Mouse (Mus musculus) common myeloid progenitor, adult 5-6 weeks (primary cell): ENCODE data around the gene Gm11114. TPM values are rescaled to one million over a fixed set of nuclear protein-coding genes. Genes with fewer than 3 reads are reported as not detected.
A peak's percentile ranks its signal among the peaks of the same experiment; 100 is the strongest.

Experiments used
- ATAC-seq: replicated peaks from 2 replicates; pipeline ENCODE4 v1.8.0; 2016; ENCODE audit warnings: low read depth, mild to moderate bottlenecking, moderate TSS enrichment, inconsistent platforms; ENCODE audit not compliant: poor library complexity, severe bottlenecking
- total RNA-seq: library from RNA; stranded (forward); fragments of 200-1000, 187-1606 nt; gene quantifications from 2 replicates; pipeline ENCODE4 v1.2.3, GENCODE M21; 2017

Gene Gm11114
- total RNA-seq: not detected in 2 replicates

DNA sequence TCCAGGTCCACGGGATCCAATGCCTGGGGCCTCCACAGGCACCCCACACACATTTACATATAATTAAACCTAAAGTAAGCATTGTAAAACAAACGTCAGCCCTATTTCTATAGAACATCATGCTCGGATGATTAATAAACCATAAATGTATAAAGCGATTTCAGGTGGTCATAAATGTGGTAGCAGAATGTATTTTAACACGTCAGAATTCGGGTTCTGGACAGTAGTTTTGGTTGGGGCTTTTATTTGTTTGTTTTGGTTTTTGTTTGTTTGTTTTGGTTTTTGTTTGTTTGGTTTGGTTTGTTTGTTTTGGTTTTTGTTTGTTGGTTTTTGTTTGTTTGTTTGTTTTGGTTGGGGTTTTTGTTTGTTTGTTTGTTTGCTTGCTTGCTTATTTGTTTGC is at the start of gene Gm11114:
Gene Gm11114, plus strand, starts transcription at position 301 of the 400 bp plus-strand sequence.
- no peak for ATAC-seq

DNA sequence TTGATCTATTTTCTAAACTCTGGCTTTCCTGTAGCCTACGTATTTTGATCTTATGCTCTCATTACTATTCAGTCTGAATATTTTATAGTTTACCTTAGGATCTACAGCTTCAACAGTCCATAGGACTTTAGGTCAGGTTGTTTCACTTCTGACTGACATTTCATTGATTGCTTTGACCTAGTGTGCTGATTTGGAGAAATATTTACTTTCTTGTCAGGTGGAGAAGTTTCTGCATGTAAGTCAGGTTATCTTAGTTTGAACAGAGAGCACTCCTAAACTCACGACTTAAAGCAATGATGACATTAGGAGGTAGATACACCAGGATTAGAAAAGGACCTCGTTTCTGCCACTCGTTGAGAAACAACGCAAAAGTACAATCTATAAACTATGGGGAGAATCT is 45.7 kb upstream of the Gm11114 start:
- ATAC-seq: no peak

DNA sequence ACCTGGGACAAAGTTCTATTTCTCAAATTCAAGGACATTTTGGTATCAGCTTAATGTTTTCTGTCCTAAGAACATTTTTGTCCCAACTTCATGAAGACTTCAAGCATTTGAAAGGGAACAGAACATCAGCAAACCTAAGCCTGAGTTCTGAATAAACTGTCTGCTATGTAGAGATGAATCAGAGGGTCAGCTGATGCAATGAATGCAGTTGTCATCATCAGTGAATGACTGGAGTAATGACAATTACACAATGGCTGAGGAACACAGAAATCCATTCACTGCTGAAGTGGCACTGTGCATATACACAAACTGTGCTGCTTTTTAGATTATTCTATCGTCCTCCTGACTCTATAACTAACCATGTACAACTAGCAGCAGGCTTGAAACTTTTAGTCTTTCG is 38.5 kb upstream of the Gm11114 start:
- ATAC-seq: no peak

DNA sequence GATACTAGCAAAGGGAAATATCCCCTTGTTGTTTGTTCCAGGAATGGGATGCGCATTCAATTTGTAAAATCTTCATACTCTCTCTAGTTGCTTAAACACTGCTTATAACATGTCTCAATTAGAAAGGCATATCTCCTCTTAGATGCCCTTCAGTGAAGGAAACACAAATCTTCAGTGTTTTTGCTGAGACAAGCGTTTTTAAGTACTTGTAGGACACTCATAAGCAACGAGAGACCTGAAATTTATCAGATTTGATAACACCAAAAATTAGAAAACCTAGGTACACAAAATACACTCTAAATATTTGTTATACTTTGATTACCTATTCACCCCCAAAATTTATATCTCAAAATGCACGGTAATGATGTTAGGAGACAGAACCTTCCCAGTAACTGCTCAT is 9.7 kb upstream of the Gm11114 start:
- ATAC-seq: no peak

DNA sequence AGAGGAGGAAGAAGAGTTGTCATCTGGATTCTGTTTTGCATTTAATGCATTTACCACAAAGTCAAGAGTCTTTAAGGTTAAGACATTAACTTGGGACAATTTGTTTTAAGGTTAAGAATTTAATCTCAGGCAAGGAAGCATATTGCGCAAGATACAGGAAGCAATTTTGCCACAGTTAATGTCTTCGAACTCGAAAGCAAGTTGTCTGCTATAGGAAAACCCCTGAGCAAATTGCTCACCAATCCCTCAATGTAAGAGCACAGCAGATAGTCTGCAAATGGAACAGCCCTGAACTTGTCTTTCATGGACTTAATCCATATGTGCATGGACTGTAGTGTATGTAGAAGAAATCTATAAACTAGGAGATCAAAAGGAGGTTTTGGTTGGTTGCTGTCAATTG is 9.2 kb upstream of the Gm11114 start:
- peak; percentile 56 for ATAC-seq

DNA sequence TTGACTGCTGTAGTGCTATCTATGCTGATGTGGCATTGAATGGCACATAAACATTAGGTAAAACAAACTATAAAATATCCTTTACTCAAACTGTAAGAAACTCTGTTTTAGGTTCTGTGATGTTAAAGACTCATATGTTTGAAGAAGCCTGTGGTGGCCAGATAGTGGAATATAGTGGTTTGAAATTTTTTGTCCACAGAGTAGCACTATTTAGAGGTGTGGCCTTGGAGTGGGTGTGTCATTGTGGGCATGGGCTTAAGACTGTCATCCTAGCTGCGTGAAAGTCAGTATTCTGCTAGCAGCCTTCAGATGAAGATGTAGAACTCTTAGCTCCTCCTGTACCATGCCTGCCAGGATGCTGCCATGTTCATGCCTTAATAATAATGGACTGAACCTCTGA is 3.5 kb downstream of the Gm11114 start:
- ATAC-seq: peak; percentile 82

DNA sequence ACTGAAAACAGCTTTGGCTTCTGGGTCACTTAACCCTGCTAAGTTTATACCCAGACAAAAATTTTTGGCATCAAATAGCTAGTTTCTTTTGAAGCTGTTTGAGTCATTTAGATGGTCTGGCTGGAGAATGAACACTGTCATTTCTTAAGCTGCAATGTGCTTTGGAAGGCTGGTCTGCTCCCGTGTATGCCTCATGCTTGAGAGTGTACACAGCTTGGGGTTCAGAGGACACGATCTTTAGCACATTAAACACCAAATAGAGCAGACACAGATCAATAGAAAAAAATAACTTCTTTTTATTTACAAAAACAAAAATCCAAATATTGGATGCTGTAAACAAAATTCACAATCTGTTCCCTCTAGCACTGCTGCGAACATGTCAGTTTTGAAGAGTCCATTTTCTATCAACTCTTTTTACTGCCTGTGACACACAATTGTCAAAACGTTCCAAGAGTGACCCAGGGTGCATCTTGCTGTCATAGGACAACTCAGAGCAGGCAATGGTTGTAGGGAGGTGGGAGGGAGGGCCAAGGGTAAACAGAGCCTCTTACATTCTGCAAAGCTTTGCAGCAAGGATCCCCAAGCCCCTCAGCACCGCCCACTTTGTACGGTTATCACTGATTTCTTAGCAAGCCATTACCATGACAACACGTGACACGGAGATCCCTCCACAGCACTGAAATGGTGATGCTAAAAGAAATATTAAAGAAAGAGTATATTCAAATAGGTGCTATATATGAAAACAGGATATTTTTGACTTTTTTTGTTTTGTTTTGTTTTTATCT is 7.8 kb downstream of the Gm11114 start:
- ATAC-seq: no peak

DNA sequence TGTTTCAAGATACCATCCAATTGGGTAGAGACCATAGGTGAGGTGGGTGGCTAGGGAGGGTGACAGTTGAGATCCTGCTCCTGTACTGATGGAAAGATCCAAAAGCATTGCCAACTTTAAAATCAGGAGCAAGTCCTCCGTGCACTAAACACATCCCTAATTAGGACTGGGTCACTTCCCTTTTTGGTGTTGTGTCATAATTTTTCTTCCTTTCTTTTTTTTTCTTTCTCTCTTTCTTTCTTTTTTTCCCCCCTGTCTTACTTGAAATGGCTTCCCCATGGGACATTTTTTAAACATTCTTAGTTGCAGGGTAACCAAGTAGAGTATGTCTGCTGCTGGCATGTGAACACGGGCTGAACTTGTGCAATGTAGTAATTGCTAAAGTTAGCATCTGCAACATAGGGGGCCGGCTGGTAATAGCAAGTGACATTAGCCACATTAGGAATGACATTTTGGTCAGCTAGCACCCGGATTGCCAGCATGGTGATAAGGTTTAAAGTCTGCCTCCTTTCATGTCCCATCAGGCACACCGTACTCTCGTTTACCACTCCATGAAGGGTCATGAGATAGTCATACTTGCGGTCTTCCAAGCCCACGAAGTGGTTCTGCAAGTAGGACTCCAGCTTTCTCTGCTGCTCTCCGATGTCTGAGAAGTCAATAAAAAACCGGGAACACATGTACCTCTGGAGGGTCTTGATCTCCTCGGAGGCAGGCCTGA is 11.7 kb downstream of the Gm11114 start:
- ATAC-seq: no peak

DNA sequence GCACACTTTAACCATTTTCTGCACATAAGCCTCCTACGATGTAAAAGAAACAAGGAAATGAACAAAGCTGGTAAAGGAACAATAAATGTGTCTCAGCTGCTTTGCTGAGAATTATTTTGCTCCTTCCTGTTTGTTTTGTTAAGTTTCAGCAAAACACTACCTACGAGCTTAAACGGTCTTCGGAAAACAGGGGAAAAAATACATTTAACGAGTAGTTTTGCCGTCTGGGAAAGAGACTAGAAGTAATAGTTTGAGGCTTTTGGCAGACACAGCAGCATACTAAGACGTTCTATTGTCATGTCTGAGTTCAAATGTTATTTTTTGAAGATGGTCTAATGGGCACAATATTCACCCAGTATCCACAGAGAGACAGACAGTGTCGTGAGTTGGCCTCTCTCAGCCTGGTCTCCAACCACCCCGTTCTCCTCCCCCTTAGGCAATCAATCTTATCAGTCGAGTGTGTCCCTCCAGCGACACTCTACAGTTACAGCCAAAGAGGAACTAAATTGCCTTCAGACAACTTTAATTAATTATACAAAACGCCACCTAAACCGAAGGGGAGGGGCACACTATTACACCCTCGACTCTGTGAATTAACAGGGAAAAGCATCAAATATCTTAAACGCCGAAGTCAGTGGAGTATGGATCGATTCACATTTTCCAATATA is 12.8 kb downstream of the Gm11114 start:
- ATAC-seq: peak; percentile 37

DNA sequence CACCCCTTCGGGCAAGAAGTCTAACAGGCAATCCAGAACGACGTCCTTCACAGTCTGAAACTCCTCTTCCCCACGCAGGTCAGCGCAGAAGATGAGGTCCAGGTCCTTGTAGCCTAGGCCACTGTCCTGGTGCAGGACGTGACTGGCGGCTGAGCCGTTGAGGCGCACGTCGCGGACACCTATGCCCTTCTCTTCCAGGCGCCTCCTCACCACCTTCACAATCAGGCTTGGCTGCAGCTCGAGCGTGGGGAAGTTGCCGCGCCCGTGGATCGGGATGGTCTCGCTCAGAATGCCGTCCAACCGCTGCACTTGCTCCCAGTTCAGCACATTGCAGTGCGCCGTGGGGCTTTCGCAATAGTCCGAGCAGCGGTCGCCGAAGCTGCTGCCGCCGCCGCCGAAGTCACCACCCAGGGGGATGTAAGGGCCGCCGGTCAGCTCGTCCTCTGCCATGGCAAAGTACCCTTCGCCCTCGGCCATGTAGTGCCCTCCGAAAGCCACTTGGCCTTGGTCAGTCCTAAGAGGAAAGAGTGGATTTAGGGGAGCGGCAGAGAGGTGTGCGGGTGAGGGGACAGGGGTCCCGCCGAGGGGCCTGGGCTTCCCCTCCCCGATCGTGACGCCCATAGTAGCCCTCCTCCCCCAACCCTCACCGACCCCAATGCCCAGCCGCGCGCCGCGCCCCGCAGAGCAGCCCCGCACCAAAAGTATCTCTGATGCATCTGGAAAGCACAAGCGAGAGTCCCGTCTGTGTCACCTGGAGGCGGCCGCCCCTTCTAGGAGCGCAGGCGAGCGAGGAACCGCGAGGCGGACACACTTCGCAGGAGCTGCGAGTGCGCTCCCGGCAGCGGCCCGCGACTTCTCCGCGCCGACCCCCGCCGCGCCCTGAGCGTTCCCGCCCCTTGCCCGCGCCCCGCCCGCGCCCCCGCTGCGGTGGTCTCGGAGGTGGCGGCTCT is 14.0 kb downstream of the Gm11114 start:
- ATAC-seq: peak; percentile 14

DNA sequence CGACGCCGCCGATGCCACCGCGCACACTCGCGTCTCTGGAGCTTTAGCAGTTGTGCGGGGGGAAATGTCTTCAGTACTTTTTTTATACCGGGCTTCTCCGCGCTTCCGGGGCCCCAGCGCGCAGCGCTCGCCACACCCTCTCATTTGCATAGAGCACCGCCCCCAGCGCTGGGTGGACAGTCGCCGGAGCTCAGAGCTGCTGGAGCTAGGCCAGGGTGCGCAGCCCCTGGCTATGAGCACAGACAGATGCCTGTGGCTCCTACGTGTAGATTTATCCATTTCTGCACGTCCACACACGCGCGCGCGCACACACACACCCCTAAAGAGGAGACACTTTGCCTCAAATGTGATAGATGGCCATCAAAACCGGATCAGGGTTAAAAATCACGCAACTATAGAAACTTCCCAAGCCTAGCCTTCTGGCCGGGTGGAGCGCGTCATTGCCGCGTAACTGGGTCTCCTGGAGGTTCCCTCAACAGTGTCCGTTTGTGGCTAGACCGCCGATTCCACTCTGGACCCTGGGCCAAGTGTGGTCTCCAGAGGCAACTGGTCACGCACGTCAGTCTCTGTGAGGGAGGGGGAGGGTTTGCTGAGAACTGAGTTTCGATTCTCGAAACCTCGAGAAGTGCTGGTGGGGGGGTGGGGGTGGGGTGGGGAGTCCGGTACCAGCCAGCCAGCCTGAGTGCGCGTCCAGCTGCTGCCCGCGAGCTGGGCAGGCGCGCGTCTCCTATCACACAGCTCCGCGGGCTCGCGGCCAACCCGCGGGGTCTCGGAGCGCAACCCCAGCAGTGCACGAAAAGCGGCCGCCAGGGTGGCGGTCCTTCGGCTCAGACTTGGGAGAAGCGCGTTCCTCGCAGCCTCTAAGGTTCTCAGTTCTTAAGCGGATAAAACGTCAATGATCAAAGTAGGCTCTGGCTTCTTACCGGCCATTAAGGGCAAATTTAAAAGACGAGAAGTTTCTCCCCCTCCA is 15.0 kb downstream of the Gm11114 start, which contains the start of gene Tent5a:
Gene Tent5a, minus strand, starts transcription at position 107 of the 970 bp plus-strand sequence.
- peak; percentile 63 for ATAC-seq

DNA sequence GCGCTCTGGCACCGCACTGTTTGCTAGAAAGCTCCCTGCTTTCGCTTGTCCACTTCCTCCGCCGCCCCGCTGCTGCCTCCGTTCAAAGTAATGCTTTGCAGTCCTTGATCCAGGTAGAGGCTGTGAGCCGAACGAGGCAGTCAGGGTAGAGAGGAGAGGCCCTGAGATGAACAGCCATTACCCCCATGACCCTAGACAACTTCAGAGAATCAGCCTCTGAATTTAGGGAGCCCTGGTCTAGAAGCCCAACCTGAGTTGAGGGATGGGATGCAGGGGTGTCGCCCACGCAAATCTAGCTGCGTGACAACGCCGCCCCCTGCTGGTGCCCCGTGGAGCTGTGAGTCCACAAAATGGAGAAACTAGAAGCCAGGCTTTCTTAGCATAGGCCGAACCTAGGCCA is 15.7 kb downstream of the Gm11114 start:
- peak; percentile 45 for ATAC-seq

DNA sequence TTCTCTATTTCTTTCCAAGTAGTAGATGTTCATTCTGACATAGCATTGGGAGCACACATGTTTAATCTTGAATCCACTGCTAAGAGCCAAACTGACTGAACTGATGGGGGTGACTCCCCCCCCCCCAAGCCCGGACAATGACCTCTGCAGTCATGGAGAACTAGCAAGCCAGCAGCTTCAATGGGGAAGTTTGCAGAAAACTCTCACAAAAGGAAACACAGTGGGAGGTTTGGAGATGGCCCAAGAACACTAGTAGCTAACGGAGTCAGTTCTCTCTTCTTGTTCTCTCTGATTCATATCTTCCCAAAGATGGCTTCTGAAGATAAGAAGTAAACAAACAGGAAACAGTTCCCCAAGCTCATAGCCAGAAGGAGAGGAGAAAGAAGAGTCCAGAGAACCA is 18.9 kb downstream of the Gm11114 start:
- no peak for ATAC-seq

DNA sequence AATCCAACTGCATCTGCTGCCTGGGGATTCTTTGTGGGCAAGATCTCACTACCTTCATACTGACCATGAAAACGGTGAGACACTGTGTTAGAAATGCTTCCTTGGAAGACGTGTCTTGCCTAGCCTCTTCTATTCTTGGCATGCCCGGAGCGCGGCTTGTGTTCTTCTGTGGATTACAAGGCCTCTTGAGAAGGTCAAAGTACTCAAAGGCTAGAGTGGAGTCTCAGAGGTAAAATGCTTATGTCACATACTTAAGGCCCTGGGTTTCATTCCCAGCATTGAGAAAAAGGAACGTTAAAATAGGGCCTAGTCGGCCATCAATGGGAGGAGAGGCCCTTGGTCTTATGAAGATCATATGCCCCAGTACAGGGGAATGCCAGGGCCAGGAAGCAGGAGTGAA is 23.5 kb downstream of the Gm11114 start:
- ATAC-seq: no peak

DNA sequence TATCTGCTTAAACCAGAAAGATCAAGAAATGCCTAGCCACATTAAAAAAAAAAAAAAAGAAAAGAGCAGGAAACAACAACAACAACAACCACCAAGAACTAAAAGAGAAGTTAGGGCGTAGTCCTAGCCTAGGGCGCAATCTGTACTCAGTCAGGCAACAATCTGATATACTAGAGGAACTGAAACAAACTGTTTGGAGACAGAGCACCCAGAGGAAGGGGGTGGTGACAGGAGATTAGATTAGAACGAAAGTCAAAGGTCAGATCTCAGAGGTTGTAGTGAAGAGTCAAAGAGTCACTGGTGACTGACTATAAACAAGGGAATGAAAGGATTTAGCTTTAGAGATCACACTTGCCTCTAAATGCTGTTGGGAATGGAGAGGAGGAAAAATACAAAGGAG is 27.7 kb downstream of the Gm11114 start:
- peak; percentile 86 for ATAC-seq

DNA sequence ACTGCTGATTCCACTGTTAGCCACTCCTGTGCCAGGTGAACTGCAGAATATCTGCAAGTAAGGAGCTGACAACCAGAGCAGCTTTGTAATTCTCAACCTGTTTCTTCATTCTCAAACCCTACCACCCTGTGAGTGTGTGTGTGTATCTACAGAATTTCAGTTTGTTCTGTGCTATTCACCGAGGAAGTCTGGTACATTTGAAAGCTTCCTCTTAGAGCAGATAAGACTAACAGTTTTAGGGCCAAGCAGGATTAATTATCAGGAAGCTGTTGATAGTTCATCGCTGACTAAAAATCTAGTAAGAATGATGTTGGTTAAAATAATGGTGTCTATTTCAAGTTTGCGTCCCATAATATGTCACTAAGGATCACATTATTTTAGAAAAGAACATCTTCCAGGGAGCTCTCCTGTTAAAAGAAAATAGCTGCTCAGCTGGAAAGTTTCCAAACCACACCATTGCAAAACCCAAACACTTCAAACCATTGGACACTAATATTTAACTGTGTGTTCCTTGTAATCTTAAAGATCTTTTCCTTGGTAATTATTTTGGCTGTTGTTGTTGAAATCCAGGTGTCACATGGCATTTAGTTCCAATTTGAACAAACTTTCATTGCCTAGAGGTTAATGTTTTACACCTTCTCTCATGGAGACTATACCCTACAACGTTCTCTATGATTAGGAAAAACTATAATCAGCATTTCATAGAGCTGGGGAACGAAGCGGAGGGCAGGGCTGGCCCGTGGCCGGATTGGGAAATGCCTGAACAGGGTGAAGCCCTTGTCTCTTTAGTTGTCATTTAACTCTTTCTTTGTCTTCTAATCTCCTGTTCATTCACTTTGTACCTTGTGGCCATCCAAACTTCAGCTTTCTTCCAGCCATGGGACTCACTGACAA is 30.6 kb downstream of the Gm11114 start:
- ATAC-seq: peak; percentile 67

DNA sequence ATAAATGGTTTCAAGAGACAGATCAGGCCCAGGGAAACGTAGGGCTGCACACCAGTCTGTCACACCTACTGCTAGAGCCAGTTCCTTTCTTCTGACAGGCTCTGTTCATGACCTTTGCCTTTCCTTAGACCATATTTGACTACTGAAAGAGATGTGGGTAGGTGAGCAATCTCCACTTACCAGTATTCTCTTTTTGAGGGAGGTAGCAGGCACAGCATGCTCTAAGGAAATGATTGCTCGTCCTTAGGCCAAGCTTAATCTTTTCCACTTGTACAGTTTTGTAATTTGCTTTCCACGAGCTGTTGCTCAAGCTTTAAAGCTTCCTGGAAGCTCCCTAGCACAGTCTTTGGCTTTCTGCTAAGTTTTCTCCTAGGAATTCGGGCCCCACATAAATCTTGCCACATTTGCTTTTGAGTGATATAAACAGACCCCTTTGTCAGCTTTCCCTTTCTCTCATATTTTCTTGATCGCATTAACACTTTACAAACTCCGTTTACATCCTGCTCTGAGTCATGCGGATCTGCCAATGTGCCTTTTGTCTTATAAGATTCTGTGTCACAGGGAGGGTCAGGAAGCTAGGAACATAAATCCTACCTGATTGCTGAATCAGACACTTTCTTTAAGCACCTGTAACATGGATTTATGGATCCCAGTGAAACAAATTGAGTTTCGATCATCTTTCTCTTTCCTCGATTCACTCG is 35.4 kb downstream of the Gm11114 start:
- ATAC-seq: no peak
